Mouse (Mus musculus): Measurements from ENCODE around the gene Fau. TPM values are rescaled to one million over a fixed set of nuclear protein-coding genes. Genes with fewer than 3 reads are reported as not detected.
A peak's percentile ranks its signal among the peaks of the same experiment; 100 is the strongest.

The Fau gene
- polyA plus RNA-seq, 1 experiment from 2014 or later: 914 TPM

GRCm38 (mm10) chr19:6094119-6094518 lies 36.5 kb downstream of the Fau start, which contains the start of gene AC131692.1:
TSS of gene AC131692.1 (plus strand) at chr19:6094419.
- peaks cover 25% of the 10 kb centered on the region for H3K36me3 ChIP-seq (ENCODE audit: control insufficient read depth, insufficient read depth, low read length)
- H3K4me2 ChIP-seq (ENCODE audit: low read depth, severe bottlenecking): no peak within 1 kb of the TSS
- DNase-seq (ENCODE audit: low spot score) (no peak), ATAC-seq (ENCODE audit: insufficient number of reproducible peaks, low FRiP score, low TSS enrichment, low read depth) (no peak)
- H3K27me3 ChIP-seq (ENCODE audit: control insufficient read depth, insufficient read depth, low read length): no peaks in the 10 kb centered on the region
- H3K4me1 ChIP-seq (ENCODE audit: control insufficient read depth, insufficient read depth, low read length): no peaks in the 10 kb centered on the region
- H3K27ac ChIP-seq (replicated peaks; ENCODE audit: low read depth, low read length): no peak within 1 kb of the TSS
- no peak within 1 kb of the TSS for H3K4me3 ChIP-seq (ENCODE audit: low read depth, low read length)
- H3K9me3 ChIP-seq (ENCODE audit: control insufficient read depth, low read length): no peaks in the 10 kb centered on the region
- H3K9ac ChIP-seq (ENCODE audit: low read length): peak within 1 kb of the TSS; percentile 17; the same call in 1 of the 2 replicates
- 94% methylated on average over 7 of the region's 7 CpGs for WGBS

- ATAC-seq (ENCODE audit: insufficient number of reproducible peaks, low FRiP score, low TSS enrichment, low read depth) (no peak), DNase-seq (ENCODE audit: low spot score) (no peak)
- no peaks in the 10 kb centered on the region for H3K4me1 ChIP-seq (ENCODE audit: control insufficient read depth, insufficient read depth, low read length)
- H3K27me3 ChIP-seq (ENCODE audit: control insufficient read depth, insufficient read depth, low read length): no peaks in the 10 kb centered on the region
- WGBS: 91% methylated on average over 3 of the region's 3 CpGs
- H3K27ac ChIP-seq (replicated peaks; ENCODE audit: low read depth, low read length): no peak overlapping the region
- H3K4me2 ChIP-seq (ENCODE audit: low read depth, severe bottlenecking): no peak overlapping the region
- H3K9ac ChIP-seq (ENCODE audit: low read length): no peak overlapping the region
- no peaks in the 10 kb centered on the region for H3K9me3 ChIP-seq (ENCODE audit: control insufficient read depth, low read length)
- no peak overlapping the region for H3K4me3 ChIP-seq (ENCODE audit: low read depth, low read length)
- H3K36me3 ChIP-seq (ENCODE audit: control insufficient read depth, insufficient read depth, low read length): peaks cover 12% of the 10 kb centered on the region
These were observed 40.2 kb downstream of the Fau start for GRCm38 (mm10) chr19:6097847-6098246.

- no peak overlapping the region for H3K9ac ChIP-seq (ENCODE audit: low read length)
- H3K4me2 ChIP-seq (ENCODE audit: low read depth, severe bottlenecking): no peak overlapping the region
- no peaks in the 10 kb centered on the region for H3K9me3 ChIP-seq (ENCODE audit: control insufficient read depth, low read length)
- no peak overlapping the region for H3K27ac ChIP-seq (replicated peaks; ENCODE audit: low read depth, low read length)
- 26% methylated on average over 6 of the region's 6 CpGs for WGBS
- DNase-seq (ENCODE audit: low spot score): no peak
- no peak for ATAC-seq (ENCODE audit: insufficient number of reproducible peaks, low FRiP score, low TSS enrichment, low read depth)
- no peaks in the 10 kb centered on the region for H3K4me1 ChIP-seq (ENCODE audit: control insufficient read depth, insufficient read depth, low read length)
- no peak overlapping the region for H3K4me3 ChIP-seq (ENCODE audit: low read depth, low read length)
- H3K27me3 ChIP-seq (ENCODE audit: control insufficient read depth, insufficient read depth, low read length): no peaks in the 10 kb centered on the region
- peaks cover 6% of the 10 kb centered on the region for H3K36me3 ChIP-seq (ENCODE audit: control insufficient read depth, insufficient read depth, low read length)
These were observed 43.5 kb downstream of the Fau start for GRCm38 (mm10) chr19:6101186-6101585.

GRCm38 (mm10) chr19:6102169-6102853 lies 44.7 kb downstream of the Fau start:
- no peak overlapping the region for H3K4me2 ChIP-seq (ENCODE audit: low read depth, severe bottlenecking)

GRCm38 (mm10) chr19:6104476-6104875 lies 46.8 kb downstream of the Fau start:
- H3K27me3 ChIP-seq (ENCODE audit: control insufficient read depth, insufficient read depth, low read length): no peaks in the 10 kb centered on the region
- H3K4me3 ChIP-seq (ENCODE audit: low read depth, low read length): no peak overlapping the region
- H3K4me1 ChIP-seq (ENCODE audit: control insufficient read depth, insufficient read depth, low read length): no peaks in the 10 kb centered on the region
- no peak overlapping the region for H3K9ac ChIP-seq (ENCODE audit: low read length)
- no peaks in the 10 kb centered on the region for H3K9me3 ChIP-seq (ENCODE audit: control insufficient read depth, low read length)
- WGBS: 88% methylated on average over 4 of the region's 4 CpGs
- H3K4me2 ChIP-seq (ENCODE audit: low read depth, severe bottlenecking): no peak overlapping the region
- no peak overlapping the region for H3K27ac ChIP-seq (replicated peaks; ENCODE audit: low read depth, low read length)
- ATAC-seq (ENCODE audit: insufficient number of reproducible peaks, low FRiP score, low TSS enrichment, low read depth): no peak
- peaks cover 3% of the 10 kb centered on the region for H3K36me3 ChIP-seq (ENCODE audit: control insufficient read depth, insufficient read depth, low read length)
- DNase-seq (ENCODE audit: low spot score): no peak

More at GRCm38 (mm10) chr19:6102169-6102853, 44.7 kb downstream of the Fau start:
- no peak overlapping the region for H3K27ac ChIP-seq (replicated peaks; ENCODE audit: low read depth, low read length)
- H3K27me3 ChIP-seq (ENCODE audit: control insufficient read depth, insufficient read depth, low read length): no peaks in the 10 kb centered on the region
- H3K36me3 ChIP-seq (ENCODE audit: control insufficient read depth, insufficient read depth, low read length): peaks cover 3% of the 10 kb centered on the region
- no peak for ATAC-seq (ENCODE audit: insufficient number of reproducible peaks, low FRiP score, low TSS enrichment, low read depth)
- no peak overlapping the region for H3K4me3 ChIP-seq (ENCODE audit: low read depth, low read length)
- no peak overlapping the region for H3K9ac ChIP-seq (ENCODE audit: low read length)
- DNase-seq (ENCODE audit: low spot score): no peak
- no peaks in the 10 kb centered on the region for H3K4me1 ChIP-seq (ENCODE audit: control insufficient read depth, insufficient read depth, low read length)
- no peaks in the 10 kb centered on the region for H3K9me3 ChIP-seq (ENCODE audit: control insufficient read depth, low read length)
- 78% methylated on average over 6 of the region's 6 CpGs for WGBS

- Histone ChIP-seq H3K36me3 (ENCODE audit: control insufficient read depth, insufficient read depth, low read length) (no peaks in the 10 kb centered on the region), H3K27ac (replicated peaks; ENCODE audit: low read depth, low read length) (no peak within 1 kb of the TSS), H3K4me3 (ENCODE audit: low read depth, low read length) (no peak within 1 kb of the TSS), H3K9me3 (ENCODE audit: control insufficient read depth, low read length) (no peaks in the 10 kb centered on the region), H3K4me1 (ENCODE audit: control insufficient read depth, insufficient read depth, low read length) (no peaks in the 10 kb centered on the region), H3K27me3 (ENCODE audit: control insufficient read depth, insufficient read depth, low read length) (no peaks in the 10 kb centered on the region), H3K4me2 (ENCODE audit: low read depth, severe bottlenecking) (no peak within 1 kb of the TSS), H3K9ac (ENCODE audit: low read length) (no peak within 1 kb of the TSS)
- ATAC-seq (ENCODE audit: insufficient number of reproducible peaks, low FRiP score, low TSS enrichment, low read depth): no peak
- 81% methylated on average over 7 of the region's 7 CpGs for WGBS
- DNase-seq (ENCODE audit: low spot score): no peak
These were observed 47.9 kb downstream of the Fau start, which contains the start of gene Naaladl1 for GRCm38 (mm10) chr19:6105586-6105985. TSS of gene Naaladl1 (plus strand) at chr19:6105782.

Small RNAs within 50 kb of the gene (microRNA-seq; reads per million reads assigned to microRNA genes)
- 0.92 reads per million for gene Mir6988

Other genes with a start within 250 kb of the Fau start
- 21.2 and 24.4 TPM in 2 replicates for gene Frmd8, start 182.6 kb upstream of the Fau start, polyA plus RNA-seq (2014; fragmentation: Nextera tagmentation; extraction: Ambion mirVana)
- 1.5 TPM in 2 replicates for gene Slc25a45, start 180.0 kb upstream of the Fau start, polyA plus RNA-seq (2014; fragmentation: Nextera tagmentation; extraction: Ambion mirVana)
- 4.7 and 5.1 TPM in 2 replicates for gene Tigd3, start 163.7 kb upstream of the Fau start, polyA plus RNA-seq (2014; fragmentation: Nextera tagmentation; extraction: Ambion mirVana)
- 209 and 218 TPM in 2 replicates for gene Dpf2, start 144.8 kb upstream of the Fau start, polyA plus RNA-seq (2014; fragmentation: Nextera tagmentation; extraction: Ambion mirVana)
- 1.5 and 2.2 TPM in 2 replicates for gene Cdc42ep2, start 133.0 kb upstream of the Fau start, polyA plus RNA-seq (2014; fragmentation: Nextera tagmentation; extraction: Ambion mirVana)
- 109 and 111 TPM in 2 replicates for gene Pola2, start 93.6 kb upstream of the Fau start, polyA plus RNA-seq (2014; fragmentation: Nextera tagmentation; extraction: Ambion mirVana)
- gene Slc22a20, start 71.7 kb upstream of the Fau start, polyA plus RNA-seq (2014; fragmentation: Nextera tagmentation; extraction: Ambion mirVana): not detected in 2 replicates
- 3.6 and 4.5 TPM in 2 replicates for gene Capn1, start 41.9 kb upstream of the Fau start, polyA plus RNA-seq (2014; fragmentation: Nextera tagmentation; extraction: Ambion mirVana)
- gene Syvn1, start 11.3 kb upstream of the Fau start, polyA plus RNA-seq (2014; fragmentation: Nextera tagmentation; extraction: Ambion mirVana): 30.3 and 32.2 TPM in 2 replicates
- 95.3 and 98.6 TPM in 2 replicates for gene Mrpl49, start 59 bp upstream of the Fau start, polyA plus RNA-seq (2014; fragmentation: Nextera tagmentation; extraction: Ambion mirVana)
- gene Znhit2, start 3.3 kb downstream of the Fau start, polyA plus RNA-seq (2014; fragmentation: Nextera tagmentation; extraction: Ambion mirVana): 37.8 and 40.3 TPM in 2 replicates
- 21.6 and 25.2 TPM in 2 replicates for gene Tm7sf2, start 10.5 kb downstream of the Fau start, polyA plus RNA-seq (2014; fragmentation: Nextera tagmentation; extraction: Ambion mirVana)
- 50.7 and 52.1 TPM in 2 replicates for gene Vps51, start 19.4 kb downstream of the Fau start, polyA plus RNA-seq (2014; fragmentation: Nextera tagmentation; extraction: Ambion mirVana)
- gene Tmem262, start 22.2 kb downstream of the Fau start, polyA plus RNA-seq (2014; fragmentation: Nextera tagmentation; extraction: Ambion mirVana): not detected in 2 replicates
- gene Gm28374, start 24.4 kb downstream of the Fau start, polyA plus RNA-seq (2014; fragmentation: Nextera tagmentation; extraction: Ambion mirVana): 2.1 and 2.9 TPM in 2 replicates
- 73.5 and 82.1 TPM in 2 replicates for gene Zfpl1, start 27.1 kb downstream of the Fau start, polyA plus RNA-seq (2014; fragmentation: Nextera tagmentation; extraction: Ambion mirVana)
- gene Cdca5, start 27.1 kb downstream of the Fau start, polyA plus RNA-seq (2014; fragmentation: Nextera tagmentation; extraction: Ambion mirVana): 60.5 and 63.8 TPM in 2 replicates
- 0.70 TPM in 1 of 2 replicates, not detected in the other for gene AC131692.1, start 36.6 kb downstream of the Fau start, polyA plus RNA-seq (2014; fragmentation: Nextera tagmentation; extraction: Ambion mirVana)
- gene Naaladl1, start 47.9 kb downstream of the Fau start, polyA plus RNA-seq (2014; fragmentation: Nextera tagmentation; extraction: Ambion mirVana): 0.47 and 0.87 TPM in 2 replicates
- gene Sac3d1, start 60.8 kb downstream of the Fau start, polyA plus RNA-seq (2014; fragmentation: Nextera tagmentation; extraction: Ambion mirVana): 65.4 and 65.8 TPM in 2 replicates
- gene Snx15, start 70.5 kb downstream of the Fau start, polyA plus RNA-seq (2014; fragmentation: Nextera tagmentation; extraction: Ambion mirVana): 27.1 and 27.7 TPM in 2 replicates
- not detected in 2 replicates for gene Batf2, start 83.1 kb downstream of the Fau start, polyA plus RNA-seq (2014; fragmentation: Nextera tagmentation; extraction: Ambion mirVana)
- gene Arl2, start 83.7 kb downstream of the Fau start, polyA plus RNA-seq (2014; fragmentation: Nextera tagmentation; extraction: Ambion mirVana): 66.8 and 68.0 TPM in 2 replicates
- gene Majin, start 126.5 kb downstream of the Fau start, polyA plus RNA-seq (2014; fragmentation: Nextera tagmentation; extraction: Ambion mirVana): not detected in 2 replicates
- 2.0 and 2.4 TPM in 2 replicates for gene Gpha2, start 168.5 kb downstream of the Fau start, polyA plus RNA-seq (2014; fragmentation: Nextera tagmentation; extraction: Ambion mirVana)
- 18.6 and 19.2 TPM in 2 replicates for gene Ppp2r5b, start 178.0 kb downstream of the Fau start, polyA plus RNA-seq (2014; fragmentation: Nextera tagmentation; extraction: Ambion mirVana)
- 8.9 and 10.5 TPM in 2 replicates for gene Atg2a, start 183.8 kb downstream of the Fau start, polyA plus RNA-seq (2014; fragmentation: Nextera tagmentation; extraction: Ambion mirVana)
- 56.1 and 59.3 TPM in 2 replicates for gene Ehd1, start 218.9 kb downstream of the Fau start, polyA plus RNA-seq (2014; fragmentation: Nextera tagmentation; extraction: Ambion mirVana)
- 0.54 and 0.69 TPM in 2 replicates for gene Cdc42bpg, start 248.6 kb downstream of the Fau start, polyA plus RNA-seq (2014; fragmentation: Nextera tagmentation; extraction: Ambion mirVana)

All from limb, embryonic 11.5 days (tissue).